Mouse (Mus musculus): ENCODE data around the gene Tecta. TPM values are rescaled to one million over a fixed set of nuclear protein-coding genes. Genes with fewer than 3 reads are reported as not detected.

Tecta gene
- polyA plus RNA-seq, 1 experiment = 0.63 TPM

- no peak for TF ChIP-seq POLR2A (IDR thresholded peaks at IDR 0.05; ENCODE audit: borderline replicate concordance, extremely low read depth, insufficient read depth, insufficient read length, poor library complexity, severe bottlenecking)
- DNase-seq (ENCODE audit: low read depth) = no peak
These were observed 62.7 kb downstream of the Tecta start for GRCm38 (mm10) chr9:42337026-42337425.

- DNase-seq (ENCODE audit: low read depth) = no peak
- TF ChIP-seq POLR2A (IDR thresholded peaks at IDR 0.05; ENCODE audit: borderline replicate concordance, extremely low read depth, insufficient read depth, insufficient read length, poor library complexity, severe bottlenecking) (no peak), CTCF (IDR thresholded peaks at IDR 0.05; ENCODE audit: borderline replicate concordance, extremely low read depth, insufficient read depth, insufficient read length) (no peak)
These were observed 63.2 kb downstream of the Tecta start for GRCm38 (mm10) chr9:42336575-42336974.

GRCm38 (mm10) chr9:42334885-42335284, 64.8 kb downstream of the Tecta start:
- no peak for TF ChIP-seq POLR2A (IDR thresholded peaks at IDR 0.05; ENCODE audit: borderline replicate concordance, extremely low read depth, insufficient read depth, insufficient read length, poor library complexity, severe bottlenecking)
- no peak for TF ChIP-seq CTCF (IDR thresholded peaks at IDR 0.05; ENCODE audit: borderline replicate concordance, extremely low read depth, insufficient read depth, insufficient read length)
- DNase-seq (ENCODE audit: low read depth) = no peak

- no peak for TF ChIP-seq POLR2A (IDR thresholded peaks at IDR 0.05; ENCODE audit: borderline replicate concordance, extremely low read depth, insufficient read depth, insufficient read length, poor library complexity, severe bottlenecking)
- TF ChIP-seq CTCF (IDR thresholded peaks at IDR 0.05; ENCODE audit: borderline replicate concordance, extremely low read depth, insufficient read depth, insufficient read length) = no peak
- peak; percentile 52 for DNase-seq (ENCODE audit: low read depth)
These were observed 67.0 kb downstream of the Tecta start for GRCm38 (mm10) chr9:42332692-42333091.

GRCm38 (mm10) chr9:42331341-42331740, 68.4 kb downstream of the Tecta start:
- DNase-seq (ENCODE audit: low read depth) = peak; percentile 54
- no peak for TF ChIP-seq POLR2A (IDR thresholded peaks at IDR 0.05; ENCODE audit: borderline replicate concordance, extremely low read depth, insufficient read depth, insufficient read length, poor library complexity, severe bottlenecking)
- TF ChIP-seq CTCF (IDR thresholded peaks at IDR 0.05; ENCODE audit: borderline replicate concordance, extremely low read depth, insufficient read depth, insufficient read length) = no peak

GRCm38 (mm10) chr9:42329753-42330152, 70.0 kb downstream of the Tecta start:
- DNase-seq (ENCODE audit: low read depth) = no peak
- TF ChIP-seq CTCF (IDR thresholded peaks at IDR 0.05; ENCODE audit: borderline replicate concordance, extremely low read depth, insufficient read depth, insufficient read length) (no peak), POLR2A (IDR thresholded peaks at IDR 0.05; ENCODE audit: borderline replicate concordance, extremely low read depth, insufficient read depth, insufficient read length, poor library complexity, severe bottlenecking) (no peak)

- peak; percentile 83 for DNase-seq (ENCODE audit: low read depth)
- TF ChIP-seq CTCF (IDR thresholded peaks at IDR 0.05; ENCODE audit: borderline replicate concordance, extremely low read depth, insufficient read depth, insufficient read length) (peak; percentile 64; the same call in 1 of the 2 replicates), POLR2A (IDR thresholded peaks at IDR 0.05; ENCODE audit: borderline replicate concordance, extremely low read depth, insufficient read depth, insufficient read length, poor library complexity, severe bottlenecking) (no peak)
These were observed 72.9 kb downstream of the Tecta start for GRCm38 (mm10) chr9:42326688-42327440.

GRCm38 (mm10) chr9:42324640-42325394, 74.9 kb downstream of the Tecta start:
- DNase-seq (ENCODE audit: low read depth) = no peak
- TF ChIP-seq POLR2A (IDR thresholded peaks at IDR 0.05; ENCODE audit: borderline replicate concordance, extremely low read depth, insufficient read depth, insufficient read length, poor library complexity, severe bottlenecking) (no peak), CTCF (IDR thresholded peaks at IDR 0.05; ENCODE audit: borderline replicate concordance, extremely low read depth, insufficient read depth, insufficient read length) (peak; percentile 11; the same call in 1 of the 2 replicates)

GRCm38 (mm10) chr9:42323238-42323637, 76.5 kb downstream of the Tecta start:
- no peak for DNase-seq (ENCODE audit: low read depth)
- TF ChIP-seq CTCF (IDR thresholded peaks at IDR 0.05; ENCODE audit: borderline replicate concordance, extremely low read depth, insufficient read depth, insufficient read length) (no peak), POLR2A (IDR thresholded peaks at IDR 0.05; ENCODE audit: borderline replicate concordance, extremely low read depth, insufficient read depth, insufficient read length, poor library complexity, severe bottlenecking) (no peak)

- no peak for DNase-seq (ENCODE audit: low read depth)
- TF ChIP-seq CTCF (IDR thresholded peaks at IDR 0.05; ENCODE audit: borderline replicate concordance, extremely low read depth, insufficient read depth, insufficient read length) = no peak
- TF ChIP-seq POLR2A (IDR thresholded peaks at IDR 0.05; ENCODE audit: borderline replicate concordance, extremely low read depth, insufficient read depth, insufficient read length, poor library complexity, severe bottlenecking) = no peak
These were observed 78.3 kb downstream of the Tecta start for GRCm38 (mm10) chr9:42321442-42321841.

GRCm38 (mm10) chr9:42320616-42321015, 79.1 kb downstream of the Tecta start:
- no peak for DNase-seq (ENCODE audit: low read depth)
- TF ChIP-seq CTCF (IDR thresholded peaks at IDR 0.05; ENCODE audit: borderline replicate concordance, extremely low read depth, insufficient read depth, insufficient read length) = no peak
- no peak for TF ChIP-seq POLR2A (IDR thresholded peaks at IDR 0.05; ENCODE audit: borderline replicate concordance, extremely low read depth, insufficient read depth, insufficient read length, poor library complexity, severe bottlenecking)
